Mouse (Mus musculus): ENCODE measurements around the gene Rbpjl.

The Rbpjl gene

GRCm38 (mm10) chr2:164402906-164403305, at the start of gene Rbpjl:
Rbpjl (plus strand) TSS chr2:164403141.
- in situ Hi-C loops (cut with MboI, MseI) = no loop called here

- in situ Hi-C loops (cut with MboI, MseI) = no loop called here
Observed at GRCm38 (mm10) chr2:164353356-164353755, 49.6 kb upstream of the Rbpjl start.

GRCm38 (mm10) chr2:164356177-164356967, 46.6 kb upstream of the Rbpjl start:
- in situ Hi-C loops (cut with MboI, MseI) = no loop called here

- in situ Hi-C loops (cut with MboI, MseI) = no loop called here
Observed at GRCm38 (mm10) chr2:164358373-164358772, 44.6 kb upstream of the Rbpjl start.

- in situ Hi-C loops (cut with MboI, MseI) = no loop called here
Observed at GRCm38 (mm10) chr2:164359031-164359430, 43.9 kb upstream of the Rbpjl start.

- in situ Hi-C loops (cut with MboI, MseI) = no loop called here
Observed at GRCm38 (mm10) chr2:164359668-164360067, 43.3 kb upstream of the Rbpjl start.

- in situ Hi-C loops (cut with MboI, MseI) = no loop called here
Observed at GRCm38 (mm10) chr2:164360974-164361657, 41.8 kb upstream of the Rbpjl start.

- in situ Hi-C loops (cut with MboI, MseI) = no loop called here
Observed at GRCm38 (mm10) chr2:164366947-164367346, 36.0 kb upstream of the Rbpjl start.

- in situ Hi-C loops (cut with MboI, MseI) = no loop called here
Observed at GRCm38 (mm10) chr2:164368620-164369105, 34.3 kb upstream of the Rbpjl start.

- in situ Hi-C loops (cut with MboI, MseI) = no loop called here
Observed at GRCm38 (mm10) chr2:164371371-164371770, 31.6 kb upstream of the Rbpjl start.

- in situ Hi-C loops (cut with MboI, MseI) = no loop called here
Observed at GRCm38 (mm10) chr2:164372408-164373053, 30.4 kb upstream of the Rbpjl start.

- in situ Hi-C loops (cut with MboI, MseI) = no loop called here
Observed at GRCm38 (mm10) chr2:164373187-164373586, 29.8 kb upstream of the Rbpjl start.

- in situ Hi-C loops (cut with MboI, MseI) = no loop called here
Observed at GRCm38 (mm10) chr2:164377478-164378426, 25.2 kb upstream of the Rbpjl start.

- in situ Hi-C loops (cut with MboI, MseI) = no loop called here
Observed at GRCm38 (mm10) chr2:164381726-164382125, 21.2 kb upstream of the Rbpjl start.

GRCm38 (mm10) chr2:164382971-164383370, 20.0 kb upstream of the Rbpjl start:
- in situ Hi-C loops (cut with MboI, MseI) = no loop called here

- in situ Hi-C loops (cut with MboI, MseI) = no loop called here
Observed at GRCm38 (mm10) chr2:164383656-164384399, 19.1 kb upstream of the Rbpjl start.

GRCm38 (mm10) chr2:164385927-164386763, 16.8 kb upstream of the Rbpjl start:
- in situ Hi-C loops (cut with MboI, MseI) = no loop called here

- in situ Hi-C loops (cut with MboI, MseI) = no loop called here
Observed at GRCm38 (mm10) chr2:164386953-164387352, 16.0 kb upstream of the Rbpjl start.

- in situ Hi-C loops (cut with MboI, MseI) = no loop called here
Observed at GRCm38 (mm10) chr2:164389020-164389419, 13.9 kb upstream of the Rbpjl start, which contains the start of gene Slpi. Slpi (minus strand) TSS chr2:164389095.

All from T-helper 17 cell (primary cell).